Mouse (Mus musculus) kidney, adult 2 months (tissue): ENCODE data around the gene Atp1b2. TPM values are rescaled to one million over a fixed set of nuclear protein-coding genes. Genes with fewer than 3 reads are reported as not detected.

Source experiments
- DNase-seq: peaks from one replicate; pipeline ENCODE4 v3.0.0; 2021
- H3K27ac ChIP-seq: fragments of 200-500 bp; 2 replicates; pipeline ENCODE4 v1.5.1; 2012; ENCODE audit warnings: low read depth, low read length, control low read depth, inconsistent platforms; ENCODE audit not compliant: insufficient read depth
- H3K27me3 ChIP-seq: fragments of 200-500 bp; replicated peaks from 2 replicates; pipeline ENCODE4 v1.6.1; 2012; ENCODE audit warnings: mild to moderate bottlenecking, moderate library complexity, low read length, inconsistent platforms; ENCODE audit not compliant: control insufficient read depth, insufficient read depth
- H3K36me3 ChIP-seq: fragments of 200-500 bp; 2 replicates; pipeline ENCODE4 v1.6.1; 2012; ENCODE audit warnings: mild to moderate bottlenecking, moderate library complexity, low read length, inconsistent platforms; ENCODE audit not compliant: control insufficient read depth, insufficient read depth
- H3K4me1 ChIP-seq: fragments of 200-500 bp; 2 replicates; pipeline ENCODE4 v1.6.1; 2011; ENCODE audit warnings: low read length; ENCODE audit not compliant: control insufficient read depth, insufficient read depth
- H3K4me3 ChIP-seq: fragments of 200-500 bp; 2 replicates; pipeline ENCODE4 v1.5.1; 2011; ENCODE audit warnings: mild to moderate bottlenecking, low read depth, low read length, control low read depth; ENCODE audit not compliant: insufficient read depth
- CTCF ChIP-seq: fragments of 200-500 bp; conservative IDR thresholded peaks from 2 replicates; pipeline ENCODE4 v1.5.1; 2011; ENCODE audit warnings: low read depth, mild to moderate bottlenecking, control low read depth, low read length, moderate library complexity, mixed read lengths; ENCODE audit not compliant: insufficient read depth, insufficient read length
- POLR2A ChIP-seq: fragments of 200-500 bp; IDR thresholded peaks from one replicate; pipeline ENCODE4 v1.6.1; 2011; ENCODE audit warnings: low read depth, low read length, control low read depth
- WGBS: fragments of 180-500 bp; shearing (Covaris S2); methylation state at CpG from one replicate; pipeline ENCODE4 v1.1.7; 2018; 5-methylcytosine and 5-hydroxymethylcytosine counted together
- polyA plus RNA-seq: library from polyadenylated mRNA; depleted of rRNA; stranded (reverse); fragments of >200 nt; gene quantifications from 2 replicates; pipeline ENCODE4 v1.2.3, GENCODE M21; 2012

The Atp1b2 gene
- polyA plus RNA-seq, 1 experiment = 22.5 TPM

- 60% methylated on average over 3 of the region's 3 CpGs for WGBS
- Histone ChIP-seq H3K4me1 (no peaks in the 10 kb centered on the region; the same call in 1 of the 2 replicates), H3K4me3 (no peak overlapping the region), H3K27ac (no peak overlapping the region), H3K27me3 (0 out of 2 replicates have a peak, but pooled peaks cover 1% of the 10 kb centered on the region), H3K36me3 (peaks cover 1% of the 10 kb centered on the region; the same call in 1 of the 2 replicates)
- DNase-seq = no peak
- TF ChIP-seq POLR2A = no peak
- no peak for TF ChIP-seq CTCF
These were observed 41.4 kb downstream of the Atp1b2 start for GRCm38 (mm10) chr11:69564391-69564790.

GRCm38 (mm10) chr11:69563373-69563772, 42.4 kb downstream of the Atp1b2 start:
- Histone ChIP-seq H3K27ac (no peak overlapping the region), H3K27me3 (0 out of 2 replicates have a peak, but pooled peaks cover 1% of the 10 kb centered on the region), H3K4me1 (no peaks in the 10 kb centered on the region; the same call in 1 of the 2 replicates), H3K36me3 (peaks cover 1% of the 10 kb centered on the region; the same call in 1 of the 2 replicates), H3K4me3 (no peak overlapping the region)
- TF ChIP-seq CTCF (no peak), POLR2A (no peak)
- no peak for DNase-seq
- 92% methylated on average over 13 of the region's 13 CpGs for WGBS

GRCm38 (mm10) chr11:69560896-69561854, 44.6 kb downstream of the Atp1b2 start:
- Histone ChIP-seq H3K36me3 (peaks cover 1% of the 10 kb centered on the region; the same call in 1 of the 2 replicates), H3K4me3 (no peak overlapping the region), H3K27ac (no peak overlapping the region), H3K27me3 (0 out of 2 replicates have a peak, but pooled peaks cover 1% of the 10 kb centered on the region), H3K4me1 (no peaks in the 10 kb centered on the region; the same call in 1 of the 2 replicates)
- DNase-seq = no peak
- WGBS = 76% methylated on average over 16 of the region's 16 CpGs
- TF ChIP-seq CTCF (no peak), POLR2A (no peak)

GRCm38 (mm10) chr11:69559851-69560765, 45.6 kb downstream of the Atp1b2 start, which contains the start of gene Efnb3:
Efnb3 (minus strand) TSS chr11:69560205.
- no peak for DNase-seq
- no peak within 1 kb of the TSS for H3K27ac ChIP-seq
- H3K36me3 ChIP-seq = peaks cover 1% of the 10 kb centered on the region; the same call in 1 of the 2 replicates
- H3K27me3 ChIP-seq = 0 out of 2 replicates have a peak, but pooled peaks cover 1% of the 10 kb centered on the region
- H3K4me3 ChIP-seq = peak within 1 kb of the TSS; percentile 27
- no peaks in the 10 kb centered on the region; the same call in 1 of the 2 replicates for H3K4me1 ChIP-seq
- TF ChIP-seq CTCF (no peak), POLR2A (no peak)
- WGBS = 5% methylated on average over 59 of the region's 59 CpGs

- Histone ChIP-seq H3K36me3 (peaks cover 1% of the 10 kb centered on the region; the same call in 1 of the 2 replicates), H3K27ac (no peak overlapping the region), H3K27me3 (0 out of 2 replicates have a peak, but pooled peaks cover 1% of the 10 kb centered on the region), H3K4me3 (no peak overlapping the region), H3K4me1 (no peaks in the 10 kb centered on the region)
- WGBS = 49% methylated on average over 5 of the region's 5 CpGs
- no peak for DNase-seq
- no peak for TF ChIP-seq CTCF
- TF ChIP-seq POLR2A = no peak
These were observed 46.6 kb downstream of the Atp1b2 start for GRCm38 (mm10) chr11:69559183-69559582.

GRCm38 (mm10) chr11:69558756-69559155, 47.0 kb downstream of the Atp1b2 start:
- TF ChIP-seq POLR2A (no peak), CTCF (no peak)
- H3K4me3 ChIP-seq = no peak overlapping the region
- H3K4me1 ChIP-seq = no peaks in the 10 kb centered on the region
- 0 out of 2 replicates have a peak, but pooled peaks cover 1% of the 10 kb centered on the region for H3K27me3 ChIP-seq
- peaks cover 1% of the 10 kb centered on the region; the same call in 1 of the 2 replicates for H3K36me3 ChIP-seq
- 39% methylated on average over 6 of the region's 6 CpGs for WGBS
- H3K27ac ChIP-seq = no peak overlapping the region
- peak; percentile 42 for DNase-seq
